Comparison of ENCODE assay signal across 8 mouse cellular contexts in genomic region chr11:54987974-54988373, GRCm38 (mm10). TPM values are rescaled to one million over a fixed set of nuclear protein-coding genes. Genes with fewer than 3 reads are reported as not detected.
DNase-seq lines count a peak whose midpoint lies in the region; ATAC-seq and TF ChIP-seq lines count a peak whose summit lies in the region.

No protein-coding gene starts in this region.

- no peak for TF ChIP-seq EP300 in heart, postnatal 0 days (IDR thresholded peaks at IDR 0.05; ENCODE audit: low read depth)

- TF ChIP-seq CTCF in heart, postnatal 0 days (IDR thresholded peaks at IDR 0.05; ENCODE audit: low read depth): peak; percentile 62

- no peak for ATAC-seq in heart, postnatal 0 days (ENCODE audit: insufficient read depth, low read depth)
- peak; percentile 42; the same call in 1 of the 2 replicates for ATAC-seq in megakaryocyte progenitor cell, adult 5-6 weeks (replicated peaks; ENCODE audit: poor library complexity)

- no peak for DNase-seq in heart, postnatal 0 days (ENCODE audit: low spot score)
- no peak for DNase-seq in heart, embryonic 10.5 days (ENCODE audit: low spot score)
- peak; percentile 60 for DNase-seq in right cerebral cortex, postnatal 14 days
- DNase-seq in right cerebral cortex, postnatal 10 days (ENCODE audit: low spot score in 2 of 2): no peak
- peak; percentile 41 for DNase-seq in brain, adult 2 months (ENCODE audit: low read depth, low spot score)
- DNase-seq in ovary, postnatal 14 days (ENCODE audit: low spot score): no peak
- no peak for DNase-seq in heart, postnatal 25 days (ENCODE audit: low spot score)

- no peak overlapping the region for H3K4me3 ChIP-seq in heart, postnatal 0 days (ENCODE audit: low read depth, low read length)
- H3K4me3 ChIP-seq in heart, embryonic 10.5 days: no peak overlapping the region

- H3K27ac ChIP-seq in heart, postnatal 0 days (ENCODE audit: low read depth): no peak overlapping the region
- no peak overlapping the region for H3K27ac ChIP-seq in heart, embryonic 10.5 days

- H3K27me3 ChIP-seq in heart, postnatal 0 days (ENCODE audit: control insufficient read depth, insufficient read depth, low read length): no peaks in the 10 kb centered on the region
- H3K27me3 ChIP-seq in heart, embryonic 10.5 days (ENCODE audit: insufficient read depth, poor library complexity, severe bottlenecking): no peaks in the 10 kb centered on the region

- H3K4me2 ChIP-seq in heart, postnatal 0 days (ENCODE audit: low read depth, low read length): no peak overlapping the region

- H3K4me1 ChIP-seq in heart, postnatal 0 days (ENCODE audit: control insufficient read depth, insufficient read depth): no peaks in the 10 kb centered on the region
- peaks cover 19% of the 10 kb centered on the region for H3K4me1 ChIP-seq in heart, embryonic 10.5 days

- peaks cover 89% of the 10 kb centered on the region for H3K36me3 ChIP-seq in heart, postnatal 0 days (replicated peaks; ENCODE audit: control insufficient read depth, insufficient read depth, low read length)
- peaks cover 91% of the 10 kb centered on the region for H3K36me3 ChIP-seq in heart, embryonic 10.5 days

- 100% methylated on average over 1 of the region's 1 CpGs for WGBS in heart, postnatal 0 days
- WGBS in heart, embryonic 10.5 days: 93% methylated on average over 1 of the region's 1 CpGs

- no peak overlapping the region for H3K9ac ChIP-seq in heart, postnatal 0 days (replicated peaks; ENCODE audit: low read depth, low read length)

- intact Hi-C loops in heart, postnatal 25 days (cut with DNase I): loop anchor here (10.0 kb wide), 1 partner anchor 283 kb away; no protein-coding TSS in a partner anchor

- no peaks in the 10 kb centered on the region for H3K9me3 ChIP-seq in heart, postnatal 0 days (replicated peaks; ENCODE audit: control insufficient read depth, low read length)
- H3K9me3 ChIP-seq in heart, embryonic 10.5 days: no peaks in the 10 kb centered on the region

RNA-seq across cellular contexts. Expression of gene Tnip1, which starts 25.3 kb away (rescaled TPM):
- 16.6 and 19.9 TPM in 2 replicates for total RNA-seq in heart, postnatal 0 days (2014; rRNA removed; ENCODE audit: low replicate concordance)
- polyA plus RNA-seq in heart, postnatal 0 days (2015; fragmentation: Nextera tagmentation; extraction: Ambion mirVana): 19.7 and 22.7 TPM in 2 replicates
- 22.7 and 23.7 TPM in 2 replicates for polyA plus RNA-seq in heart, embryonic 10.5 days (2016; fragmentation: Nextera tagmentation; extraction: Ambion mirVana)
- 27.6 and 31.8 TPM in 2 replicates for total RNA-seq in megakaryocyte progenitor cell, adult 5-6 weeks (2015)
- total RNA-seq in megakaryocyte progenitor cell, adult 5-6 weeks (2017): 33.8 and 38.6 TPM in 2 replicates
- 10 to 100 TPM; 27.1 to 29.8 TPM for total RNA-seq in heart, postnatal 25 days (2021)

RNA-seq across cellular contexts. Expression of gene Anxa6, which starts 45.3 kb away (rescaled TPM):
- 306 and 424 TPM in 2 replicates for total RNA-seq in heart, postnatal 0 days (2014; rRNA removed; ENCODE audit: low replicate concordance)
- 250 and 254 TPM in 2 replicates for polyA plus RNA-seq in heart, postnatal 0 days (2015; fragmentation: Nextera tagmentation; extraction: Ambion mirVana)
- polyA plus RNA-seq in heart, embryonic 10.5 days (2016; fragmentation: Nextera tagmentation; extraction: Ambion mirVana): 255 and 342 TPM in 2 replicates
- 35.7 and 37.4 TPM in 2 replicates for total RNA-seq in megakaryocyte progenitor cell, adult 5-6 weeks (2015)
- total RNA-seq in megakaryocyte progenitor cell, adult 5-6 weeks (2017): 63.2 and 82.4 TPM in 2 replicates
- 100 to 1,000 TPM; 240 to 246 TPM for total RNA-seq in heart, postnatal 25 days (2021)

Comparison
In these comparisons a context has a peak if more than half of its experiments do, and no peak if none do; other contexts are left out.
1. DNase-seq: peak in right cerebral cortex, postnatal 14 days (single experiment) and brain, adult 2 months (single experiment); none in heart, postnatal 0 days (single experiment), heart, embryonic 10.5 days (single experiment), right cerebral cortex, postnatal 10 days (0 of 2), ovary, postnatal 14 days (single experiment) and heart, postnatal 25 days (single experiment).